Mouse (Mus musculus): Measurements from ENCODE around the gene Lhx6. TPM values are rescaled to one million over a fixed set of nuclear protein-coding genes. Genes with fewer than 3 reads are reported as not detected.

The Lhx6 gene
- polyA plus RNA-seq, 1 experiment from 2014 or later: 0.94 TPM

- H3K27ac ChIP-seq: no peak overlapping the region
- no peaks in the 10 kb centered on the region for H3K36me3 ChIP-seq
- H3K4me1 ChIP-seq: peaks cover 9% of the 10 kb centered on the region
- WGBS: 93% methylated on average over 1 of the region's 1 CpGs
- H3K9me3 ChIP-seq (replicated peaks): no peaks in the 10 kb centered on the region
- DNase-seq (ENCODE audit: low spot score): no peak
- peaks cover 66% of the 10 kb centered on the region for H3K27me3 ChIP-seq (ENCODE audit: low read depth, poor library complexity, severe bottlenecking)
- H3K4me3 ChIP-seq: no peak overlapping the region
These were observed 20.2 kb downstream of the Lhx6 start for GRCm38 (mm10) chr2:36085041-36085440.

- H3K27me3 ChIP-seq (ENCODE audit: low read depth, poor library complexity, severe bottlenecking): peaks cover 55% of the 10 kb centered on the region
These were observed 22.2 kb downstream of the Lhx6 start for GRCm38 (mm10) chr2:36082802-36083580.

GRCm38 (mm10) chr2:36081446-36081845 lies 23.8 kb downstream of the Lhx6 start:
- H3K9me3 ChIP-seq (replicated peaks): no peaks in the 10 kb centered on the region
- H3K27me3 ChIP-seq (ENCODE audit: low read depth, poor library complexity, severe bottlenecking): peaks cover 40% of the 10 kb centered on the region
- H3K4me3 ChIP-seq: no peak overlapping the region
- DNase-seq (ENCODE audit: low spot score): peak; percentile 46
- WGBS: 39% methylated on average over 9 of the region's 9 CpGs
- H3K4me1 ChIP-seq: peaks cover 31% of the 10 kb centered on the region
- H3K36me3 ChIP-seq: no peaks in the 10 kb centered on the region
- no peak overlapping the region for H3K27ac ChIP-seq

More at GRCm38 (mm10) chr2:36082802-36083580, 22.2 kb downstream of the Lhx6 start:
- Histone ChIP-seq H3K4me3 (no peak overlapping the region), H3K9me3 (replicated peaks) (no peaks in the 10 kb centered on the region), H3K4me1 (peaks cover 18% of the 10 kb centered on the region), H3K27ac (no peak overlapping the region), H3K36me3 (no peaks in the 10 kb centered on the region)
- WGBS: 80% methylated on average over 9 of the region's 9 CpGs
- no peak for DNase-seq (ENCODE audit: low spot score)

- Histone ChIP-seq H3K4me3 (0 out of 2 replicates have a peak overlapping the region, but pooled peaks have one; percentile 17), H3K9me3 (replicated peaks) (no peaks in the 10 kb centered on the region), H3K36me3 (no peaks in the 10 kb centered on the region), H3K27ac (peak overlapping the region; percentile 50; the same call in 1 of the 2 replicates), H3K27me3 (ENCODE audit: low read depth, poor library complexity, severe bottlenecking) (peaks cover 20% of the 10 kb centered on the region), H3K4me1 (peaks cover 31% of the 10 kb centered on the region)
- DNase-seq (ENCODE audit: low spot score): peak; percentile 38
- 12% methylated on average over 11 of the region's 11 CpGs for WGBS
These were observed 27.9 kb downstream of the Lhx6 start for GRCm38 (mm10) chr2:36077160-36077761.

GRCm38 (mm10) chr2:36075210-36075609 lies 30.0 kb downstream of the Lhx6 start:
- no peaks in the 10 kb centered on the region for H3K36me3 ChIP-seq
- WGBS: 88% methylated on average over 5 of the region's 5 CpGs
- H3K27me3 ChIP-seq (ENCODE audit: low read depth, poor library complexity, severe bottlenecking): peaks cover 15% of the 10 kb centered on the region
- H3K9me3 ChIP-seq (replicated peaks): no peaks in the 10 kb centered on the region
- no peak for DNase-seq (ENCODE audit: low spot score)
- H3K27ac ChIP-seq: no peak overlapping the region
- H3K4me1 ChIP-seq: peaks cover 22% of the 10 kb centered on the region
- no peak overlapping the region for H3K4me3 ChIP-seq

GRCm38 (mm10) chr2:36073781-36074180 lies 31.4 kb downstream of the Lhx6 start:
- no peak for DNase-seq (ENCODE audit: low spot score)
- Histone ChIP-seq H3K27ac (no peak overlapping the region), H3K4me1 (peaks cover 20% of the 10 kb centered on the region), H3K9me3 (replicated peaks) (no peaks in the 10 kb centered on the region), H3K27me3 (ENCODE audit: low read depth, poor library complexity, severe bottlenecking) (peaks cover 5% of the 10 kb centered on the region; the same call in 1 of the 2 replicates), H3K36me3 (no peaks in the 10 kb centered on the region), H3K4me3 (no peak overlapping the region)
- WGBS: 61% methylated on average over 3 of the region's 3 CpGs

- Histone ChIP-seq H3K4me1 (peaks cover under 1% of the 10 kb centered on the region), H3K9me3 (replicated peaks) (no peaks in the 10 kb centered on the region), H3K27me3 (ENCODE audit: low read depth, poor library complexity, severe bottlenecking) (peaks cover 5% of the 10 kb centered on the region; the same call in 1 of the 2 replicates), H3K36me3 (no peaks in the 10 kb centered on the region), H3K27ac (no peak overlapping the region), H3K4me3 (no peak overlapping the region)
- 83% methylated on average over 8 of the region's 8 CpGs for WGBS
- no peak for DNase-seq (ENCODE audit: low spot score)
These were observed 33.4 kb downstream of the Lhx6 start for GRCm38 (mm10) chr2:36071660-36072305.

GRCm38 (mm10) chr2:36067132-36067531 lies 38.1 kb downstream of the Lhx6 start:
- Histone ChIP-seq H3K27me3 (ENCODE audit: low read depth, poor library complexity, severe bottlenecking) (no peaks in the 10 kb centered on the region), H3K4me1 (no peaks in the 10 kb centered on the region), H3K9me3 (replicated peaks) (no peaks in the 10 kb centered on the region), H3K36me3 (no peaks in the 10 kb centered on the region), H3K4me3 (no peak overlapping the region), H3K27ac (no peak overlapping the region)
- WGBS: 68% methylated on average over 9 of the region's 9 CpGs
- no peak for DNase-seq (ENCODE audit: low spot score)

GRCm38 (mm10) chr2:36061409-36061808 lies 43.8 kb downstream of the Lhx6 start:
- DNase-seq (ENCODE audit: low spot score): no peak
- Histone ChIP-seq H3K4me3 (no peak overlapping the region), H3K4me1 (no peaks in the 10 kb centered on the region), H3K27ac (no peak overlapping the region), H3K27me3 (ENCODE audit: low read depth, poor library complexity, severe bottlenecking) (no peaks in the 10 kb centered on the region), H3K36me3 (no peaks in the 10 kb centered on the region), H3K9me3 (replicated peaks) (no peaks in the 10 kb centered on the region)
- 53% methylated on average over 5 of the region's 5 CpGs for WGBS

GRCm38 (mm10) chr2:36056248-36056647 lies 49.0 kb downstream of the Lhx6 start:
- H3K27ac ChIP-seq: no peak overlapping the region
- 48% methylated on average over 3 of the region's 3 CpGs for WGBS
- no peaks in the 10 kb centered on the region for H3K27me3 ChIP-seq (ENCODE audit: low read depth, poor library complexity, severe bottlenecking)
- no peaks in the 10 kb centered on the region for H3K9me3 ChIP-seq (replicated peaks)
- DNase-seq (ENCODE audit: low spot score): no peak
- H3K4me1 ChIP-seq: no peaks in the 10 kb centered on the region
- no peaks in the 10 kb centered on the region for H3K36me3 ChIP-seq
- H3K4me3 ChIP-seq: no peak overlapping the region

- no peak overlapping the region for H3K27ac ChIP-seq
- H3K4me1 ChIP-seq: peaks cover 9% of the 10 kb centered on the region
- H3K9me3 ChIP-seq (replicated peaks): no peaks in the 10 kb centered on the region
- no peak overlapping the region for H3K4me3 ChIP-seq
- H3K27me3 ChIP-seq (ENCODE audit: low read depth, poor library complexity, severe bottlenecking): no peaks in the 10 kb centered on the region
- no peaks in the 10 kb centered on the region for H3K36me3 ChIP-seq
- 84% methylated on average over 3 of the region's 3 CpGs for WGBS
- no peak for DNase-seq (ENCODE audit: low spot score)
These were observed 52.0 kb downstream of the Lhx6 start for GRCm38 (mm10) chr2:36053249-36053648.

- H3K27ac ChIP-seq: peak overlapping the region; percentile 89; the same call in 1 of the 2 replicates
- H3K36me3 ChIP-seq: peaks cover 4% of the 10 kb centered on the region; the same call in 1 of the 2 replicates
- no peak for DNase-seq (ENCODE audit: low spot score)
- H3K9me3 ChIP-seq (replicated peaks): no peaks in the 10 kb centered on the region
- H3K4me3 ChIP-seq: peak overlapping the region; percentile 84
- WGBS: 53% methylated on average over 10 of the region's 10 CpGs
- peaks cover 15% of the 10 kb centered on the region for H3K4me1 ChIP-seq
- no peaks in the 10 kb centered on the region for H3K27me3 ChIP-seq (ENCODE audit: low read depth, poor library complexity, severe bottlenecking)
These were observed 55.6 kb downstream of the Lhx6 start for GRCm38 (mm10) chr2:36049567-36049954.
